Mouse (Mus musculus): ENCODE data around the gene Ctrb1. TPM values are rescaled to one million over a fixed set of nuclear protein-coding genes. Genes with fewer than 3 reads are reported as not detected.

Gene Ctrb1
- total and polyA plus RNA-seq, 3 experiments = not detected

DNA sequence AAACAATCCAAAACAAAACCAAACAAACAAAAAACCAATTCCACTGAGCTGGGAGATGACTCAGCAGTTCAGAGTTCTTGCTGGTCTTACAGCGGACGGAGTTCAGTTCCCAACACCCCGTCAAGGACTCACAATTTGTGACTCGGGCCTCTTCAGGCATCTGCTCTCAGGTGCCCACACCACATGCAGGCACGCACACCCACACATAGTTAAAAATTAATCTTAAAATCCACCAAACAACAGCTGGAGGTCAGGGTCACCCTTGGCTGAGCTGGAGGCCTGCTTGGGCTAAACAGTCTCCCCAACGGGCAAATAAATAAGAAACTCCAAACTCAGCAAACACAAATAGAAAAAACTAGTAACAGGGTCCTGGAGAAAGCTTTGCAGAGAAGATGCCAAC lies 17.5 kb upstream of the Ctrb1 start:
- Histone ChIP-seq H3K36me3 (replicated peaks) (no peaks in the 10 kb centered on the region), H3K4me3 (ENCODE audit: low read depth, low read length) (no peak overlapping the region), H3K27me3 (ENCODE audit: insufficient read depth, low read length) (peaks cover 62% of the 10 kb centered on the region), H3K4me1 (ENCODE audit: insufficient read depth, low read depth, low read length) (0 out of 2 replicates have a peak, but pooled peaks cover 2% of the 10 kb centered on the region), H3K9me3 (replicated peaks) (no peaks in the 10 kb centered on the region)
- ATAC-seq (ENCODE audit: extremely low read depth, insufficient number of reproducible peaks, low FRiP score, poor library complexity, severe bottlenecking) (no peak), DNase-seq (ENCODE audit: low spot score) (no peak)
- no peak for TF ChIP-seq GATA1 (IDR thresholded peaks at IDR 0.05; ENCODE audit: borderline replicate concordance, low read length)
- no peak for TF ChIP-seq TAL1 (conservative IDR thresholded peaks at IDR 0.05; ENCODE audit: low read depth, low read length)
- no peak for TF ChIP-seq GATA2 (IDR thresholded peaks at IDR 0.05; ENCODE audit: borderline replicate concordance, low read depth, low read length)
- TF ChIP-seq CTCF (IDR thresholded peaks at IDR 0.05; ENCODE audit: low read depth, low read length) = no peak
- TF ChIP-seq POLR2AphosphoS5 (IDR thresholded peaks at IDR 0.05; ENCODE audit: insufficient replicate concordance, low read depth, low read length) = no peak

DNA sequence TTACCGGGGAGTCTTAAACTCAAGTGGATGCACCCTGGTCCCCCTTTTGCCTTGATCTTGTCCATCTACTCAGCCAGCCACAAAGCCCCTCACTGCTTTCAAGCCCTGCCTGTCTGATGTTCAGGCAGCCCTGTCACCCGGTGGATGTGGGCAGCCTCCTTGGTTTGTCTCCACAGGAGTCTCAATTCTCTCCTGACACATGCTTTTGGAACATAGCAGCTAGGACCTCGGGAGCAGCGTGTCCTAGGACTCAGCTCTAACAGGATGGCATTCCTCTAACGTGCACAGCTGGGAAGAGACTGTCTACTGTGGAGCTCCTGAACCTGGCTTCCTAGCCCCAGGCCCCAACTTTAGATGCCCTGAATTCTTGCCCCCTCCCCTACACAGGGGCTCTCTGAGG lies 14.9 kb upstream of the Ctrb1 start:
- TF ChIP-seq GATA2 (IDR thresholded peaks at IDR 0.05; ENCODE audit: borderline replicate concordance, low read depth, low read length) (no peak), TAL1 (conservative IDR thresholded peaks at IDR 0.05; ENCODE audit: low read depth, low read length) (no peak), GATA1 (IDR thresholded peaks at IDR 0.05; ENCODE audit: borderline replicate concordance, low read length) (no peak), POLR2AphosphoS5 (IDR thresholded peaks at IDR 0.05; ENCODE audit: insufficient replicate concordance, low read depth, low read length) (no peak), CTCF (IDR thresholded peaks at IDR 0.05; ENCODE audit: low read depth, low read length) (no peak)
- ATAC-seq (ENCODE audit: extremely low read depth, insufficient number of reproducible peaks, low FRiP score, poor library complexity, severe bottlenecking) = no peak
- Histone ChIP-seq H3K27me3 (ENCODE audit: insufficient read depth, low read length) (peaks cover 66% of the 10 kb centered on the region), H3K4me1 (ENCODE audit: insufficient read depth, low read depth, low read length) (no peaks in the 10 kb centered on the region), H3K36me3 (replicated peaks) (no peaks in the 10 kb centered on the region), H3K4me3 (ENCODE audit: low read depth, low read length) (no peak overlapping the region), H3K9me3 (replicated peaks) (no peaks in the 10 kb centered on the region)
- DNase-seq (ENCODE audit: low spot score) = no peak

DNA sequence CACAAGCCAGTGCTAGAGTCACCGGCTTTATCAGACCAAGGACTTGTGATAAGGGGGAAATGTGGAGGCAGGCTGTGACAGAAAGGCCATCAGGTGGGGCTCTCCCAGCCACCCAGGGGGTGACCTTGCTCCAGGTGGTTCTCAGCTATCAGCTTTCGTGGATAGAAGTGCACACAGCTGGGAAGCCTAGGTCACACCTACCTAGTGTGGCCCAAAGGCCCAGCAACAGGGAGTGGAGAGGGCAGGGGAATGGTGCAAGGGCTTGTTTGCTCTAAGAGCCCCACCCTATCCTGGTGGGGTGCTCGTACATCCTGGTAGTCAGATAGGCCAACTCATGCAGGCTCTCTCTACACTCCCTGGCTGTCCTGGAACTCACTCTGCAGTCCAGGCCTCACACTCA lies 14.4 kb upstream of the Ctrb1 start:
- Histone ChIP-seq H3K4me3 (ENCODE audit: low read depth, low read length) (no peak overlapping the region), H3K36me3 (replicated peaks) (no peaks in the 10 kb centered on the region), H3K9me3 (replicated peaks) (no peaks in the 10 kb centered on the region), H3K4me1 (ENCODE audit: insufficient read depth, low read depth, low read length) (no peaks in the 10 kb centered on the region), H3K27me3 (ENCODE audit: insufficient read depth, low read length) (peaks cover 62% of the 10 kb centered on the region)
- no peak for DNase-seq (ENCODE audit: low spot score)
- ATAC-seq (ENCODE audit: extremely low read depth, insufficient number of reproducible peaks, low FRiP score, poor library complexity, severe bottlenecking) = no peak
- TF ChIP-seq POLR2AphosphoS5 (IDR thresholded peaks at IDR 0.05; ENCODE audit: insufficient replicate concordance, low read depth, low read length) (no peak), CTCF (IDR thresholded peaks at IDR 0.05; ENCODE audit: low read depth, low read length) (no peak), GATA2 (IDR thresholded peaks at IDR 0.05; ENCODE audit: borderline replicate concordance, low read depth, low read length) (no peak), TAL1 (conservative IDR thresholded peaks at IDR 0.05; ENCODE audit: low read depth, low read length) (no peak), GATA1 (IDR thresholded peaks at IDR 0.05; ENCODE audit: borderline replicate concordance, low read length) (no peak)

DNA sequence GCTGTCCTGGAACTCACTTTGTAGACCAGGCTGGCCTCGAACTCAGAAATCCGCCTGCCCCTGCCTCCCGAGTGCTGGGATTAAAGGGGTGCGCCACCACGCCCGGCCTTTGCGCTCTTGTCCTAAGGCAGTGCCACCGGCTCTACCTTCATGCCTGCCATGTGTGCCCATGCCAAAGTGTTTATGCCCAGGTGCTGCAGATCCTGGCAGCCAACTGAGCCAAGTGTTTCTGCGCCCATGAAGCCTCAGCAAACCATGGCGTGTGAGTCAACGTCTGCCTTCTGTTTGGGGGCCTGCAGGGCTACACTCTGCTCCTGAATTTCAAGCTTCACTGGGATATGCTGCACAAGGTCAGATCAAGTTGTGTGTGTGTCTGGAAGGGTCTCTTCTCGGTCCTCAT lies 13.8 kb upstream of the Ctrb1 start:
- ATAC-seq (ENCODE audit: extremely low read depth, insufficient number of reproducible peaks, low FRiP score, poor library complexity, severe bottlenecking) (no peak), DNase-seq (ENCODE audit: low spot score) (no peak)
- H3K4me1 ChIP-seq (ENCODE audit: insufficient read depth, low read depth, low read length) = no peaks in the 10 kb centered on the region
- TF ChIP-seq POLR2AphosphoS5 (IDR thresholded peaks at IDR 0.05; ENCODE audit: insufficient replicate concordance, low read depth, low read length) (no peak), GATA2 (IDR thresholded peaks at IDR 0.05; ENCODE audit: borderline replicate concordance, low read depth, low read length) (no peak)
- 0 out of 2 replicates have a peak overlapping the region, but pooled peaks have one; percentile 14 for H3K4me3 ChIP-seq (ENCODE audit: low read depth, low read length)
- H3K27me3 ChIP-seq (ENCODE audit: insufficient read depth, low read length) = peaks cover 57% of the 10 kb centered on the region
- H3K36me3 ChIP-seq (replicated peaks) = no peaks in the 10 kb centered on the region
- no peaks in the 10 kb centered on the region for H3K9me3 ChIP-seq (replicated peaks)

GRCm38 (mm10) chr8:111701380-111701779 lies 10.6 kb upstream of the Ctrb1 start:
- H3K4me3 ChIP-seq (ENCODE audit: low read depth, low read length) = no peak overlapping the region
- no peaks in the 10 kb centered on the region for H3K4me1 ChIP-seq (ENCODE audit: insufficient read depth, low read depth, low read length)
- H3K27me3 ChIP-seq (ENCODE audit: insufficient read depth, low read length) = peaks cover 41% of the 10 kb centered on the region
- ATAC-seq (ENCODE audit: extremely low read depth, insufficient number of reproducible peaks, low FRiP score, poor library complexity, severe bottlenecking) (no peak), DNase-seq (ENCODE audit: low spot score) (no peak)
- no peak for TF ChIP-seq GATA1 (IDR thresholded peaks at IDR 0.05; ENCODE audit: borderline replicate concordance, low read length)
- no peak for TF ChIP-seq TAL1 (conservative IDR thresholded peaks at IDR 0.05; ENCODE audit: low read depth, low read length)
- TF ChIP-seq POLR2AphosphoS5 (IDR thresholded peaks at IDR 0.05; ENCODE audit: insufficient replicate concordance, low read depth, low read length) = no peak
- TF ChIP-seq CTCF (IDR thresholded peaks at IDR 0.05; ENCODE audit: low read depth, low read length) = no peak
- no peak for TF ChIP-seq GATA2 (IDR thresholded peaks at IDR 0.05; ENCODE audit: borderline replicate concordance, low read depth, low read length)
- no peaks in the 10 kb centered on the region for H3K9me3 ChIP-seq (replicated peaks)
- no peaks in the 10 kb centered on the region for H3K36me3 ChIP-seq (replicated peaks)

DNA sequence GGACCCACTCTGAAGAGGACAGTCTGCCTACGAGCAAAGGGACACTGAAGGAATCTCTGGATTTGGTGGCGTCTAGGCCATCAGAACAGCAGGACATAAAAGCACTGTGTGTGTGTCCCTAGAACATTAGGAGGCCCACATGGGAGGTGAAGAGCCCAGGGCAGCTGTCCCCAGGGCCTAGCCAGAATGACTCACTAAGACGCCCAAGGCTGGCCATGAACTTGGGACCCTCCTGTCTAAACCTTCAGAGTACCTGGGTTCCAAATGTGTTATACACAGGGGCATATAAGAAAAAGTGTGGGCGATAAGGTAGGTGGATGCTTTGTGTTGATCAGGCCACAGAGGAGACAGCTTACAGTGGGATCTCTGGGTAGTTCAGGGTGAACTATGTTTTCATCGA lies 9.9 kb upstream of the Ctrb1 start:
- Histone ChIP-seq H3K4me3 (ENCODE audit: low read depth, low read length) (no peak overlapping the region), H3K36me3 (replicated peaks) (no peaks in the 10 kb centered on the region), H3K27me3 (ENCODE audit: insufficient read depth, low read length) (peaks cover 36% of the 10 kb centered on the region), H3K4me1 (ENCODE audit: insufficient read depth, low read depth, low read length) (no peaks in the 10 kb centered on the region), H3K9me3 (replicated peaks) (no peaks in the 10 kb centered on the region)
- TF ChIP-seq POLR2AphosphoS5 (IDR thresholded peaks at IDR 0.05; ENCODE audit: insufficient replicate concordance, low read depth, low read length) (no peak), GATA1 (IDR thresholded peaks at IDR 0.05; ENCODE audit: borderline replicate concordance, low read length) (no peak), TAL1 (conservative IDR thresholded peaks at IDR 0.05; ENCODE audit: low read depth, low read length) (no peak), GATA2 (IDR thresholded peaks at IDR 0.05; ENCODE audit: borderline replicate concordance, low read depth, low read length) (no peak), CTCF (IDR thresholded peaks at IDR 0.05; ENCODE audit: low read depth, low read length) (no peak)
- no peak for ATAC-seq (ENCODE audit: extremely low read depth, insufficient number of reproducible peaks, low FRiP score, poor library complexity, severe bottlenecking)
- no peak for DNase-seq (ENCODE audit: low spot score)

DNA sequence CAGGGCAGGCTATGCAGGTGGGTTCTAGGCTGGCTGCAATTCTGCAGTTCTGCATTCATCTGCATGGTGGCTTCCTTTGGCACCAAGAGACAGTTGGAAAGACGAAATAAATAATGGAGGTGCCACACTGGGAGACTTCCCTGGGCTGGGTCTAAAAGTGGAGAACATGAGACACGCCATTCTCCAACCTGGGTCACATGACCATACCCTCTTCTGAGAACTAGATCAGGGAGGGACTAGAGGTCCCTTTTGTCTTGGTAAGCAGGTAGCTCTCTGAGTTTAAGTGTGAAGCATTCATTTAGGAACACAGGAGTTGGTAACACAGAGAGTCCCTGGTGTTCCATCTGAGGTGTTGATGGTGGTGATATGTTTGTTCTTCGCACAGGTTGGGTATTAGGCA lies 9.4 kb upstream of the Ctrb1 start:
- H3K4me1 ChIP-seq (ENCODE audit: insufficient read depth, low read depth, low read length) = no peaks in the 10 kb centered on the region
- H3K27me3 ChIP-seq (ENCODE audit: insufficient read depth, low read length) = peaks cover 31% of the 10 kb centered on the region
- H3K4me3 ChIP-seq (ENCODE audit: low read depth, low read length) = no peak overlapping the region
- H3K36me3 ChIP-seq (replicated peaks) = no peaks in the 10 kb centered on the region
- no peak for DNase-seq (ENCODE audit: low spot score)
- no peak for ATAC-seq (ENCODE audit: extremely low read depth, insufficient number of reproducible peaks, low FRiP score, poor library complexity, severe bottlenecking)
- no peak for TF ChIP-seq CTCF (IDR thresholded peaks at IDR 0.05; ENCODE audit: low read depth, low read length)
- TF ChIP-seq POLR2AphosphoS5 (IDR thresholded peaks at IDR 0.05; ENCODE audit: insufficient replicate concordance, low read depth, low read length) = no peak
- no peak for TF ChIP-seq TAL1 (conservative IDR thresholded peaks at IDR 0.05; ENCODE audit: low read depth, low read length)
- no peak for TF ChIP-seq GATA2 (IDR thresholded peaks at IDR 0.05; ENCODE audit: borderline replicate concordance, low read depth, low read length)
- TF ChIP-seq GATA1 (IDR thresholded peaks at IDR 0.05; ENCODE audit: borderline replicate concordance, low read length) = no peak
- no peaks in the 10 kb centered on the region for H3K9me3 ChIP-seq (replicated peaks)

Data from G1E (cell line).